Mouse (Mus musculus) liver, embryonic 13.5 days (tissue): ENCODE results near the gene Nkiras2. TPM values are rescaled to one million over a fixed set of nuclear protein-coding genes. Genes with fewer than 3 reads are reported as not detected.
"Not testable (repeated sequence)": the region's sequence is repeated elsewhere in the genome, so short reads cannot be mapped to it uniquely, and the experiment has no call there.

ENCODE experiments used
- ATAC-seq: fragments of 200-750 bp; cut with Nextera tagmentation; 2 replicates; pipeline ENCODE4 v1.8.0; 2017; ENCODE audit warnings: low read depth, mild to moderate bottlenecking, moderate number of reproducible peaks, moderate library complexity
- DNase-seq: peaks from one replicate; pipeline ENCODE4 v3.0.0; 2022
- H3K27ac ChIP-seq: fragments of 300-500 bp; sonication (generic); 2 replicates; pipeline ENCODE4 v1.5.1; 2015; ENCODE audit warnings: moderate library complexity, mild to moderate bottlenecking, inconsistent platforms
- H3K27me3 ChIP-seq: fragments of 300-500 bp; sonication (generic); 2 replicates; pipeline ENCODE4 v1.6.1; 2015; ENCODE audit warnings: mild to moderate bottlenecking, inconsistent platforms
- H3K36me3 ChIP-seq: fragments of 300-500 bp; sonication (generic); 2 replicates; pipeline ENCODE4 v1.6.1; 2015; ENCODE audit warnings: mild to moderate bottlenecking, inconsistent platforms
- H3K4me1 ChIP-seq: fragments of 300-500 bp; sonication (generic); replicated peaks from 2 replicates; pipeline ENCODE4 v1.6.1; 2015; ENCODE audit warnings: inconsistent platforms
- H3K4me2 ChIP-seq: fragments of 300-500 bp; sonication (generic); 2 replicates; pipeline ENCODE4 v1.6.1; 2015; ENCODE audit warnings: inconsistent platforms, mild to moderate bottlenecking, moderate library complexity
- H3K4me3 ChIP-seq: fragments of 300-500 bp; sonication (generic); replicated peaks from 2 replicates; pipeline ENCODE4 v1.5.1; 2015; ENCODE audit warnings: mild to moderate bottlenecking, inconsistent platforms
- H3K9ac ChIP-seq: fragments of 300-500 bp; sonication (generic); 2 replicates; pipeline ENCODE4 v1.6.1; 2015; ENCODE audit warnings: mild to moderate bottlenecking, inconsistent platforms
- H3K9me3 ChIP-seq: fragments of 300-500 bp; sonication (generic); replicated peaks from 2 replicates; pipeline ENCODE4 v1.6.1; 2016; ENCODE audit warnings: inconsistent platforms
- WGBS: fragments of 180-500 bp; shearing (Covaris S2); methylation state at CpG from one replicate; pipeline ENCODE4 v1.1.7; 2015; ENCODE audit not compliant: insufficient replicate concordance; 5-methylcytosine and 5-hydroxymethylcytosine counted together
- polyA plus RNA-seq: library from polyadenylated mRNA; unstranded; fragments of >200 nt; fragmentation: Nextera tagmentation; extraction: Ambion mirVana; gene quantifications from 2 replicates; pipeline ENCODE4 v1.2.1, GENCODE M21; 2015

Gene Nkiras2
- polyA plus RNA-seq, 1 experiment from 2014 or later: 19.9 TPM

GRCm38 (mm10) chr11:100616836-100617235, 2.2 kb upstream of the Nkiras2 start:
- H3K9me3 ChIP-seq, H3K27ac ChIP-seq, H3K9ac ChIP-seq, ATAC-seq, DNase-seq, H3K27me3 ChIP-seq, H3K4me3 ChIP-seq, H3K4me2 ChIP-seq: not testable (repeated sequence)
- Histone ChIP-seq H3K36me3 (peaks cover 10% of the 10 kb centered on the region), H3K4me1 (peaks cover 60% of the 10 kb centered on the region)
- 79% methylated on average over 7 of the region's 7 CpGs for WGBS

GRCm38 (mm10) chr11:100617480-100617879, 1.6 kb upstream of the Nkiras2 start:
- Histone ChIP-seq H3K4me2 (peak overlapping the region; percentile 86), H3K9me3 (no peaks in the 10 kb centered on the region), H3K36me3 (peaks cover 8% of the 10 kb centered on the region), H3K27me3 (no peaks in the 10 kb centered on the region), H3K27ac (no peak overlapping the region), H3K4me1 (peaks cover 58% of the 10 kb centered on the region), H3K4me3 (peak overlapping the region; percentile 84; the same call in 1 of the 2 replicates), H3K9ac (no peak overlapping the region)
- ATAC-seq (no peak), DNase-seq (no peak)
- 89% methylated on average over 4 of the region's 4 CpGs for WGBS

GRCm38 (mm10) chr11:100619485-100619975, 486 bp downstream of the Nkiras2 start:
- Histone ChIP-seq H3K4me1 (peaks cover 70% of the 10 kb centered on the region), H3K36me3 (peaks cover 9% of the 10 kb centered on the region), H3K4me3 (peak overlapping the region; percentile 84), H3K4me2 (peak overlapping the region; percentile 86), H3K27ac (peak overlapping the region; percentile 83), H3K9me3 (no peaks in the 10 kb centered on the region), H3K27me3 (no peaks in the 10 kb centered on the region), H3K9ac (peak overlapping the region; percentile 88)
- ATAC-seq: peak; percentile 92
- WGBS: under 1% methylated on average over 39 of the region's 40 CpGs
- peak; percentile 91 for DNase-seq

- Histone ChIP-seq H3K9me3 (no peaks in the 10 kb centered on the region), H3K36me3 (peaks cover 14% of the 10 kb centered on the region), H3K4me1 (peaks cover 72% of the 10 kb centered on the region), H3K27ac (peak within 1 kb of the TSS; percentile 83), H3K9ac (peak within 1 kb of the TSS; percentile 88), H3K4me2 (peak within 1 kb of the TSS; percentile 86), H3K27me3 (no peaks in the 10 kb centered on the region), H3K4me3 (peak within 1 kb of the TSS; percentile 84)
- ATAC-seq: peak; percentile 9
- no peak for DNase-seq
- 9% methylated on average over 11 of the region's 11 CpGs for WGBS
Measured at GRCm38 (mm10) chr11:100619982-100620381, 938 bp downstream of the Nkiras2 start, which contains the start of gene Dnajc7. Gene Dnajc7, minus strand, starts transcription at chr11:100620168.

GRCm38 (mm10) chr11:100622714-100623113, 3.7 kb downstream of the Nkiras2 start:
- no peaks in the 10 kb centered on the region for H3K9me3 ChIP-seq
- peak overlapping the region; percentile 79 for H3K4me2 ChIP-seq
- peak; percentile 93 for DNase-seq
- H3K4me3 ChIP-seq: peak overlapping the region; percentile 82
- 0% methylated on average over 24 of the region's 24 CpGs for WGBS
- peaks cover 24% of the 10 kb centered on the region for H3K36me3 ChIP-seq
- peaks cover 73% of the 10 kb centered on the region for H3K4me1 ChIP-seq
- peak overlapping the region; percentile 85 for H3K9ac ChIP-seq
- peak; percentile 80 for ATAC-seq
- peak overlapping the region; percentile 77 for H3K27ac ChIP-seq
- no peaks in the 10 kb centered on the region for H3K27me3 ChIP-seq

- Histone ChIP-seq H3K4me2 (peak overlapping the region; percentile 79), H3K4me3 (peak overlapping the region; percentile 82), H3K9me3 (no peaks in the 10 kb centered on the region), H3K9ac (peak overlapping the region; percentile 85), H3K27me3 (no peaks in the 10 kb centered on the region), H3K36me3 (peaks cover 24% of the 10 kb centered on the region), H3K27ac (peak overlapping the region; percentile 16), H3K4me1 (peaks cover 72% of the 10 kb centered on the region)
- ATAC-seq (no peak), DNase-seq (peak; percentile 20)
- WGBS: 53% methylated on average over 5 of the region's 5 CpGs
Measured at GRCm38 (mm10) chr11:100623867-100624266, 4.8 kb downstream of the Nkiras2 start.

GRCm38 (mm10) chr11:100625754-100626700, 7.0 kb downstream of the Nkiras2 start:
- H3K9me3 ChIP-seq: no peaks in the 10 kb centered on the region
- H3K4me2 ChIP-seq: no peak overlapping the region
- peaks cover 6% of the 10 kb centered on the region for H3K27me3 ChIP-seq
- 87% methylated on average over 23 of the region's 23 CpGs for WGBS
- H3K9ac ChIP-seq: no peak overlapping the region
- DNase-seq (no peak), ATAC-seq (no peak)
- peaks cover 62% of the 10 kb centered on the region for H3K4me1 ChIP-seq
- H3K27ac ChIP-seq: peak overlapping the region; percentile 14
- peaks cover 24% of the 10 kb centered on the region for H3K36me3 ChIP-seq
- no peak overlapping the region for H3K4me3 ChIP-seq

GRCm38 (mm10) chr11:100626701-100627195, 7.7 kb downstream of the Nkiras2 start:
- peaks cover 6% of the 10 kb centered on the region for H3K27me3 ChIP-seq
- no peaks in the 10 kb centered on the region for H3K9me3 ChIP-seq
- H3K27ac ChIP-seq: 0 out of 2 replicates have a peak overlapping the region, but pooled peaks have one; percentile 14
- peaks cover 24% of the 10 kb centered on the region for H3K36me3 ChIP-seq
- no peak overlapping the region for H3K9ac ChIP-seq
- 12% methylated on average over 9 of the region's 9 CpGs for WGBS
- H3K4me1 ChIP-seq: peaks cover 62% of the 10 kb centered on the region
- no peak overlapping the region for H3K4me3 ChIP-seq
- peak; percentile 59 for DNase-seq
- H3K4me2 ChIP-seq: peak overlapping the region; percentile 2; the same call in 1 of the 2 replicates
- ATAC-seq: peak; percentile 56

- Histone ChIP-seq H3K4me3 (no peak overlapping the region), H3K9me3 (no peaks in the 10 kb centered on the region), H3K4me1 (peaks cover 57% of the 10 kb centered on the region), H3K27me3 (peaks cover 6% of the 10 kb centered on the region), H3K9ac (no peak overlapping the region), H3K36me3 (peaks cover 24% of the 10 kb centered on the region), H3K4me2 (no peak overlapping the region), H3K27ac (no peak overlapping the region)
- DNase-seq: no peak
- ATAC-seq: no peak
- WGBS: 66% methylated on average over 5 of the region's 5 CpGs
Measured at GRCm38 (mm10) chr11:100628056-100628455, 9.0 kb downstream of the Nkiras2 start.

GRCm38 (mm10) chr11:100628862-100629352, 9.9 kb downstream of the Nkiras2 start:
- Histone ChIP-seq H3K4me2 (no peak overlapping the region), H3K9me3 (no peaks in the 10 kb centered on the region), H3K27ac (no peak overlapping the region), H3K4me3 (no peak overlapping the region), H3K9ac (no peak overlapping the region), H3K27me3 (peaks cover 12% of the 10 kb centered on the region), H3K4me1 (peaks cover 48% of the 10 kb centered on the region), H3K36me3 (peaks cover 24% of the 10 kb centered on the region)
- 53% methylated on average over 13 of the region's 13 CpGs for WGBS
- DNase-seq (no peak), ATAC-seq (no peak)

GRCm38 (mm10) chr11:100634530-100634929, 15.5 kb downstream of the Nkiras2 start:
- Histone ChIP-seq H3K27ac (no peak overlapping the region), H3K27me3 (peaks cover 44% of the 10 kb centered on the region), H3K4me3 (no peak overlapping the region), H3K4me2 (no peak overlapping the region), H3K9ac (no peak overlapping the region), H3K36me3 (no peaks in the 10 kb centered on the region), H3K9me3 (no peaks in the 10 kb centered on the region), H3K4me1 (no peaks in the 10 kb centered on the region)
- no peak for DNase-seq
- ATAC-seq: no peak
- 45% methylated on average over 7 of the region's 7 CpGs for WGBS
